Mouse (Mus musculus) small intestine, adult 2 months (tissue): ENCODE results near the gene Ogn.

Experiments used
- CTCF ChIP-seq: fragments of 200-500 bp; IDR thresholded peaks from 2 replicates; pipeline ENCODE4 v1.5.1; 2012; ENCODE audit warnings: low read depth, mild to moderate bottlenecking, control low read depth, inconsistent platforms, low read length, moderate library complexity, mixed read lengths; ENCODE audit not compliant: insufficient replicate concordance, insufficient read length; ENCODE audit errors: extremely low read depth
- POLR2A ChIP-seq: fragments of 200-500 bp; IDR thresholded peaks from 2 replicates; pipeline ENCODE4 v1.6.1; 2012; ENCODE audit warnings: low read depth, mild to moderate bottlenecking, control low read depth, inconsistent platforms, low read length, moderate library complexity

GRCm38 (mm10) chr13:49652481-49653179, 44.8 kb downstream of the Ogn start, which contains the start of the genes Cenpp and Nol8:
- TF ChIP-seq POLR2A = no peak
- no peak for TF ChIP-seq CTCF
